23 mouse cellular contexts compared by ENCODE assay signal in the genomic region with DNA sequence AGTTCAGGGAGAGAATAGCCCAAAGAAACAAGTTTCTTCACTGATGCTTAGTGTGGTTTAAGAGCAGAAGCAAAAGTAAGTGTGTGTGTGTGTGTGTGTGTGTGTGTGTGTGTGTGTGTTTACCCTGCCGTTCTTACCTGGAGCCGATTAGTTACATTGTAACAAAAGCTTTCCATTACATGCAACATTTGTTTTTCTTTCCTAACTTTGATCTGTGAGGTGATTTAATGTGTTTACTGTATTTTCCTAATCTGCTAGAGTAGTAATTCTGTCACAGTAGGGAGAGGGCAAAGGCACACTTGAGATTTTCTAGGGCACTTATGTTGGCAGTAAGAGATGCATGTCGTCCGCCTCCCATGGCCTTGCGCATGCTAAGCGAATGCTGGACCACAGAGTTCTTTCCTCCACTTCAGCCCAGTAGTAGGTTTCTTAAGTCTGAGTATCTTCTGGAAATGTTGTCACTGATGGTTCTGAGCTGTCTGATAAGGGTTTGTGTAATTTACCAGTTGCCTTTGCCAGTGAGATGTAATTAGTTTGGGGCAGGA. TPM values are rescaled to one million over a fixed set of nuclear protein-coding genes. Genes with fewer than 3 reads are reported as not detected.
DNase-seq lines count a peak whose midpoint lies in the region; ATAC-seq lines count a peak whose summit lies in the region.
"Had no signal": no experiment of that assay in that cellular context is flagged by ENCODE, and none has a peak within 500 bp of the region (broad histone marks: within the 10 kb centered on the region; RNA-seq: fewer than 3 reads in every experiment).

No protein-coding gene starts in this region.

- peaks cover 67% of the 10 kb centered on the region for H3K4me1 ChIP-seq in heart, embryonic 10.5 days
- H3K4me1 ChIP-seq in liver, embryonic 13.5 days (replicated peaks) = peaks cover 79% of the 10 kb centered on the region
- peaks cover 60% of the 10 kb centered on the region for H3K4me1 ChIP-seq in liver, embryonic 11.5 days (replicated peaks; ENCODE audit: control insufficient read depth, insufficient read depth, low read length)
- H3K4me1 ChIP-seq in limb, embryonic 13.5 days = peaks cover 78% of the 10 kb centered on the region

- ATAC-seq in liver, embryonic 13.5 days (ENCODE audit: low read depth) = no peak
- ATAC-seq in liver, embryonic 11.5 days (replicated peaks; ENCODE audit: low FRiP score) = no peak
- peak; percentile 33 for ATAC-seq in CD4-positive, CD25-positive, alpha-beta regulatory T cell, adult 4 months
- no peak for ATAC-seq in limb, embryonic 13.5 days (ENCODE audit: low FRiP score, low read depth)
- ATAC-seq: intestine, embryonic 15.5 days had no signal

- 77% methylated on average over 6 of the region's 6 CpGs for WGBS in heart, embryonic 10.5 days
- WGBS in liver, embryonic 13.5 days (ENCODE audit: insufficient replicate concordance) = 80% methylated on average over 6 of the region's 6 CpGs
- WGBS in liver, embryonic 11.5 days = 76% methylated on average over 6 of the region's 6 CpGs
- WGBS in limb, embryonic 13.5 days = 64% methylated on average over 6 of the region's 6 CpGs

- H3K4me3 ChIP-seq in heart, embryonic 10.5 days = no peak overlapping the region
- H3K4me3 ChIP-seq in liver, embryonic 13.5 days (replicated peaks) = no peak overlapping the region
- H3K4me3 ChIP-seq in liver, embryonic 11.5 days (ENCODE audit: low read depth, low read length) = no peak overlapping the region
- no peak overlapping the region for H3K4me3 ChIP-seq in limb, embryonic 13.5 days
- H3K4me3 ChIP-seq: embryonic facial prominence, embryonic 15.5 days; forebrain, embryonic 10.5 days; hindbrain, embryonic 13.5 days; intestine, embryonic 15.5 days had no signal

- peak; percentile 85 for DNase-seq in heart, adult 11 months
- DNase-seq in heart, embryonic 10.5 days (ENCODE audit: low spot score) = no peak
- no peak for DNase-seq in liver, embryonic 13.5 days
- no peak for DNase-seq in liver, embryonic 11.5 days (ENCODE audit: low spot score)
- no peak for DNase-seq in ovary, postnatal 36 days (ENCODE audit: low spot score)
- no peak for DNase-seq in retina, postnatal 1 day
- DNase-seq: cerebellum, adult 18-20 months; cerebellum, postnatal 25 days; embryo, embryonic 11 days; gastrocnemius, postnatal 10 days; heart, adult 18-20 months; heart, postnatal 14 days; right cerebral cortex, adult 18-20 months had no signal

- no peak overlapping the region for H3K27ac ChIP-seq in heart, embryonic 10.5 days
- peak overlapping the region; percentile 14; the same call in 1 of the 2 replicates for H3K27ac ChIP-seq in liver, embryonic 13.5 days
- no peak overlapping the region for H3K27ac ChIP-seq in liver, embryonic 11.5 days (ENCODE audit: low read depth, low read length)
- no peak overlapping the region for H3K27ac ChIP-seq in limb, embryonic 13.5 days
- H3K27ac ChIP-seq: embryonic facial prominence, embryonic 15.5 days; forebrain, embryonic 10.5 days; hindbrain, embryonic 13.5 days; intestine, embryonic 15.5 days; liver, embryonic 14.5 days; macrophage; stomach, postnatal 0 days had no signal

- H3K9ac ChIP-seq in liver, embryonic 13.5 days = peak overlapping the region; percentile 34; the same call in 1 of the 2 replicates
- no peak overlapping the region for H3K9ac ChIP-seq in liver, embryonic 11.5 days (ENCODE audit: low read depth, low read length)
- H3K9ac ChIP-seq in limb, embryonic 13.5 days = no peak overlapping the region
- H3K9ac ChIP-seq: embryonic facial prominence, embryonic 15.5 days; hindbrain, embryonic 13.5 days; intestine, embryonic 15.5 days; liver, embryonic 14.5 days had no signal

- no peak overlapping the region for H3K4me2 ChIP-seq in liver, embryonic 13.5 days
- H3K4me2 ChIP-seq in liver, embryonic 11.5 days = no peak overlapping the region
- H3K4me2 ChIP-seq in limb, embryonic 13.5 days (replicated peaks) = 0 out of 2 replicates have a peak overlapping the region, but pooled peaks have one; percentile 10
- H3K4me2 ChIP-seq: embryonic facial prominence, embryonic 15.5 days; hindbrain, embryonic 13.5 days; intestine, embryonic 15.5 days; midbrain, embryonic 11.5 days had no signal

- no peaks in the 10 kb centered on the region for H3K9me3 ChIP-seq in heart, embryonic 10.5 days
- no peaks in the 10 kb centered on the region for H3K9me3 ChIP-seq in liver, embryonic 13.5 days (replicated peaks)
- H3K9me3 ChIP-seq in liver, embryonic 11.5 days (ENCODE audit: control insufficient read depth, low read length) = no peaks in the 10 kb centered on the region
- H3K9me3 ChIP-seq in limb, embryonic 13.5 days = no peaks in the 10 kb centered on the region
- H3K9me3 ChIP-seq: embryonic facial prominence, embryonic 15.5 days; forebrain, embryonic 10.5 days; hindbrain, embryonic 13.5 days; intestine, embryonic 15.5 days had no signal

- no peaks in the 10 kb centered on the region for H3K36me3 ChIP-seq in heart, embryonic 10.5 days
- H3K36me3 ChIP-seq in liver, embryonic 13.5 days = peaks cover 3% of the 10 kb centered on the region; the same call in 1 of the 2 replicates
- no peaks in the 10 kb centered on the region for H3K36me3 ChIP-seq in liver, embryonic 11.5 days (ENCODE audit: control insufficient read depth, insufficient read depth, low read length)
- no peaks in the 10 kb centered on the region for H3K36me3 ChIP-seq in limb, embryonic 13.5 days
- H3K36me3 ChIP-seq: embryonic facial prominence, embryonic 15.5 days; forebrain, embryonic 10.5 days; hindbrain, embryonic 13.5 days; intestine, embryonic 15.5 days had no signal

- no peaks in the 10 kb centered on the region for H3K27me3 ChIP-seq in heart, embryonic 10.5 days (ENCODE audit: insufficient read depth, poor library complexity, severe bottlenecking)
- no peaks in the 10 kb centered on the region for H3K27me3 ChIP-seq in liver, embryonic 13.5 days
- H3K27me3 ChIP-seq in liver, embryonic 11.5 days (replicated peaks; ENCODE audit: control insufficient read depth, insufficient read depth, low read length) = no peaks in the 10 kb centered on the region
- H3K27me3 ChIP-seq in limb, embryonic 13.5 days = no peaks in the 10 kb centered on the region
- H3K27me3 ChIP-seq: embryonic facial prominence, embryonic 15.5 days; hindbrain, embryonic 13.5 days; intestine, embryonic 15.5 days had no signal

RNA-seq across cellular contexts. Expression of a gene that starts 28.0 kb away (rescaled TPM):
- 9.0 and 10.0 TPM in 2 replicates for polyA plus RNA-seq in heart, embryonic 10.5 days (2016; fragmentation: Nextera tagmentation; extraction: Ambion mirVana)
- polyA plus RNA-seq in liver, embryonic 13.5 days (2015; fragmentation: Nextera tagmentation; extraction: Ambion mirVana) = 10.1 and 10.2 TPM in 2 replicates
- 11.3 and 13.7 TPM in 2 replicates for polyA plus RNA-seq in liver, embryonic 11.5 days (2014; fragmentation: Nextera tagmentation; extraction: Ambion mirVana)
- polyA plus RNA-seq in CD4-positive, CD25-positive, alpha-beta regulatory T cell, adult 4 months (2017; shearing (Covaris generic)) = 10 to 100 TPM; 22.0 to 25.3 TPM
- 18.6 and 19.1 TPM in 2 replicates for polyA plus RNA-seq in limb, embryonic 13.5 days (2015; fragmentation: Nextera tagmentation; extraction: Ambion mirVana)
